Mouse (Mus musculus) kidney, postnatal 10 days (tissue): ENCODE results near the gene Cyp26b1.

Source experiments
- DNase-seq: peaks from one replicate; pipeline ENCODE4 v3.0.0; 2021; ENCODE audit warnings: mixed read lengths

Gene Cyp26b1

DNA sequence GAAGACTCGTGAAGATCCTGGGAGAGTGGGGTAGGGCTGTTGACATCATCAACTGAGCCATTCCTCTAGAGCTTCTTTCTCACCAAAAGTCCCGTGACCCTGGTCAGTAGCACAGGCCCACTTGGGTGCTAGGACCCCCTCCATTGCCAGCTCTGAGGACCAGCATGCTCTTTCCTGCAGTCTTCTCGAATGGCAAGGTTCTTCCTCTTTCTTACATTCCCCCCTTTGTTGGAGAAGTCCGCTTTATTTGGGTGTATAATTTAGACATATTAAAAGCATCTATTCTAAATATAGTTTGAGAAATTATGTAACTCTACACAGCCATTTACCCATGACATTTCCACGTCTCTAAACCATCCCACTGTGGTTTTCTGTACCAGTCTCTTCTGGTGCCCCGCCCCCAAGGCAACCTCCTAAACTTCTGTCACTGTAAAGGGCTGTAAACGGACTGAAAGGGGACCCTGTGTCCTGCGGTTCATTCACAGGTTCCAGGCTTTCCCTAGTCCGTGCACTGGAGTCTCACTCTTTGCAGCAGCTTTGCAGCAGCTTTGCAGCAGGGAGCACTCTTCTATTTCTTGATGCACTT lies 43.8 kb downstream of the Cyp26b1 start:
- no peak for DNase-seq

DNA sequence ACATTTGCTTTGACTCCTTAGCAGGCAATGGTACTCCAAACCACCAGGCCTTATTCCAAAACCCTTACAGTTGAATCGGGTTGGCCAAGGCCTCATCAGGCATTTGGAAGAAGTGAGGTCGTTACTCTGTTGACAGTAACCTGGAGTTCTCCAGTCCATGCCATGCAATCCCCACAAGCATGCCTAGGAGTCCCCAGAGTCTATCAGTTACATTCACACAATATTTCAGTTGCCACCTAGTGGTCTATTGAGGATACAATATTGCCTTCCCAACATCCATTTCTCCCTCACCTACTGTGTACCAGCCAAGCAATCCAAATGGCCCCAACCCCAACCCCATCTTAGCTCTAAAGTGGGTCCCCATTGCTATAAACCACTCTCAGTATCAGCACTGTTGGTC lies 48.3 kb downstream of the Cyp26b1 start:
- DNase-seq: no peak

DNA sequence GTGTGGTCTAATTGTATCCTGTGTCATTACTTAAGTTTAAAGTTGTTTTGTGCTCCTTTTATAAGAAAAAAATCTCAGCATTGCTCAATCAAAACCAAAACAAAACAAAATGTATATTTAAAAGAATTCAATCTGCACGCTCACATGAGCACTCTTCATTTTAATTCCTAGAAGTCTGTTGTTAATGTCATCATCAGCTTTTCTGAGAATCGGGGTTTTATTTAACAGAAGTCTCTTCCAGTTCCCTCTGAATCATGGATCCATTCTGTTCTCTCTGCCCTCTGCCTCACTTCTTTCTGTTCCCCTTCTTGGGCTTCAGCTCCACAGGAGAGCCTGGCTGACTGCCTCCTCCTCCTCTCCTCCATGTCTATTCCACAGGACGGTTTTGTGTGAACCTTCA lies 49.3 kb downstream of the Cyp26b1 start:
- DNase-seq: no peak

DNA sequence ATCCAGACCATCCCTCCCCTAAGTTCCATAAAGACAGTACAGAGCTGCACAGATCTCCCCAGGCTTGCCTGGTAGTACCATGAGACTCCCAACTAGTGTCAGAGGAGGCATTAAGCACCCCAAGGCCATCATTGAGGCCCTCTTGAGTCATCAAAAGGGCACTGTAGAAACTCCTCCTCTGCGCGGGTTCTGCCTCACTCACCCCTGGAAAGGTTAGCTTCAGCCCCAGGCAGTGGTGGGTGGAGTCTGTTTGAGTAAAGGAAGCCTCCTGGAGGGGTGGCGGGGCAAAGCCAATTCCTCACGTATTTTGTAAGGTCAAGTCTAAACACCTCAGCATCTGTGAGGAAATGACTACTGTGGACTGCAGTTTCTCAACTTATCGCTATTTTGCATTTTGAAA lies 50.2 kb downstream of the Cyp26b1 start:
- DNase-seq: no peak

DNA sequence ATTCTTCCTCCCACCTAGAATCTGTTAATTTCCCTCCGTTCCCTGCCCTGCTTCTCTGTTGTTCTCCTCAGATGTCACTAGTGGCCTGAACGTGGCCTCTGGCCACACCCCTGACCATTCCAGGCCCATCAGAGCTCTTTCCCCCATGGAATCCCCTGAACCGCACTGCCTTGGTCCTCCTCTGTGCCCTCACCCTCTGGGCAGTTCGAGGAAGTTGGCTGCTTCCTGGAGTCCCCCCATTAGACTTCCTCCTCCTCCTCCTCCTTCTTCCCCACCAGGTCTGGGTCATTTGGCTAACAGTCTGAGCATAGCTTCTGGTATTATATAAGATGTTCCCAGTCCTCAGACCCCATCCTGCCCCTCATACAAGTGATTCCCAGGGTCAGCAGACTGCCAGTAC lies 53.8 kb downstream of the Cyp26b1 start:
- DNase-seq: no peak

DNA sequence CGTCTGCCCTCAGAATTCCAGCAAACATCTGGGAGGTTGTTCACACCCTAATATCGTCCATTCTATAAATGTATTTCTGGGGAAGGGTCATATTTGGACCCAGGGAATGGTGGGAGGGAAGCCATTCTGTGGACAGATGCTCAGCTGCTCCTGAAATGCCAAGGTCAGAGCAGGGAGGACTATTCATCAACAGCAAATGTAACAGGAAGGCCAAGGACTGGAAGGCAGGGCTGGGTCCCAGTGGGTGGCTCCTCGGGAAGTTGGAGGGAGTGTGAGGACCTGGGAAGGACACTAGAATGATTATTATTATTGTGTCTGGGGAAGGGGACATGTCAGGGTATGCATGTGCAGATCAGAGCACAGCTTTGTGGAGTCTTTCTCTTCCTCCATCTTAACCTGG lies 55.0 kb downstream of the Cyp26b1 start:
- no peak for DNase-seq

DNA sequence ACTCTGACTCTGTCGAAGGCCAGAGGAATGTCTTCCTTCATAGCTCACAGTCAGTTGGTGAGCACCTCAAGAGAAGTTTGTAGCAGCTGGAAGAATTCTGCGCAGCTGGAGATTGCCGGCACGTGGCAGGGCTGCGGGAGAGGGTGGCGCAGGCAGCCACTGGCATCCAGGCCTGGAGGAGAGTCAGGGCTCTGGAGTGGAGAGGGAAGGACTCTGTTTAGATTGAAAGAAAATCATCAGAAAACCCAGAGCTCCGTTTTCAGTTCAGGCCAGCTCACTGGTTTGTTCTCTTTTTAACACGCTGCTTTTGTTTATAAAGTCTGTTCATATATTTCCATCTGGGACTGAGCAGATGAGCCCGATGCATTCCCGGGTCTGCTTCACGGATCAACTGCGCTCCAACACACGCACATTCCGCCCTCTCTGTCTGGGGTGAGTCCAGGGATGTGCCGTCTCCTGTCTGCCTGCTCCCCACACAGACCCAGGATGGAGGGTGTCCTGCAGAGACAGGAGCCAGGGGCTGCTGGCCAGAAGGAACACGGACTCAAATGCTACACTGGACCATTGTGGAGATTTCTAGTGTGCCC lies 56.0 kb downstream of the Cyp26b1 start:
- DNase-seq: no peak

DNA sequence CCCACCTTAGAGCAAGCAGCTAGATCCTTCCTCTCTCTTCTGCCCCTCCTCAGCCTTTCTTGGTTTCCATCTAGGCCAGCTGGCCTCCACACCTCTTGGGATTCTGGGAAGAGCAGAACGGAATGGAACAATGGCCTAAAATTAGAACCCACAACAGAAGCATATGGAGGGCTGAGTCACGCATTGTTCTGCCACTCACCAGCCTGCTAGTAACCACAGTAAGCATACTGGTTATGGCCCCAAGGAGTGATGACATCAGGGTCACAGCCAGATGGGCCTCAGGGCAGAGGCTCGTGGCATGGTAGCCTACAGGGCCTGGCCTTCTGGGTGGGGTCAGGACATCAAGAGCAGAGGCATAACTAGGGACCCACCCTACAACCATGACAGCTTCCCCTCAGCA lies 58.8 kb downstream of the Cyp26b1 start:
- no peak for DNase-seq

DNA sequence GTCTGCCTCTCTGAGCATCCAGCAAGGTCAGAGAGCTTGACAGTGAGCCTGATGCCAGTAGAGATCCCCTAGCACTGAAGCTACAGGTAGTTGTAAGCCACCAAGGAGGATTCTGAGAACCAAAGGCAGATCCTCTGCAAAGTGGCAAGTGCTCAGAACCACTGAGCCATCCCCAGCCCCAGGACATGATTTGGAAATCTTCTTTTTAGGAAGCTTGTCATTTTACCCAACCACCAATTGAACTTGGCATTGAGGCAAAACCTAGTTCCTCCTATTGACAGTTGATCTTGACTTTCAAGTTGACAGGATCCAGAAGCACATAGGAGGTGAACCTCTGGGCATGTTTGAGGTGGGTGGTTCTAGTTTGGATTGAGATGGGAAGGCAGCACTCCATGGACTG lies 63.8 kb downstream of the Cyp26b1 start:
- DNase-seq: no peak

DNA sequence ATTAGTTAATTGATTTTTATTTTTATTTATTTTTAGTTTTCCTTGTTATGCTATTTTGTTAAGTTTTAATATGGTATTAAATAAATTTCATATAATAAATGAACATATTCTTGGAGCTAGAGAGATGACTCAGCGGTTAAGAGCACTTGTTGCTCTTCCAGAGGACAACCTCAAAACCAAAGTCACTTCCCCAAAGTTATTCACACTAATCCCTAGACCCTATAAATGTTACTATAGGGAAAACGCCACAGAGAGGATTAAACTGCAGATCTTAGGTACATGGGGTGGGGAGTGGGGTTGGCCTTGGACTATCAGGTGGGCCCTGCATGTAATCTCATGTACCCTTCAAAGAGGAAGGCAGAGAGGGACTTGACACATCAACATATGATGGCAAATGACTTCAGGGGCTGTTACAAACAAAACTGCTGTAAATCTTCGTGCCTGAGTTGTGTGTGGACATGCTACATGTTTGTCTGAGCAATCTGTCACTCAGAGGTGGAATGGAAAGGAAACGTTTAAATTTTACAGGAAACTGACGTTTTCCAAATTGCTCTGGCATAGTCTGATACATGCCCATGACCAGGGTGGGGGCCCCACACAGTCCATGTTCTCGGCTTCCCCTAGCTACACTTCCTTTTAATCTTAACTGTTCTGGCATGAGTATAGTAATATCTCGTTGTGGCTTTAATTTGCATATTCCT lies 68.7 kb downstream of the Cyp26b1 start:
- no peak for DNase-seq
